Mouse (Mus musculus): ENCODE results near the gene Lrrc49. TPM values are rescaled to one million over a fixed set of nuclear protein-coding genes. Genes with fewer than 3 reads are reported as not detected.

Lrrc49 gene
- total RNA-seq, 2 experiments from 2014 or later: 3.5 to 4.4 TPM

DNA sequence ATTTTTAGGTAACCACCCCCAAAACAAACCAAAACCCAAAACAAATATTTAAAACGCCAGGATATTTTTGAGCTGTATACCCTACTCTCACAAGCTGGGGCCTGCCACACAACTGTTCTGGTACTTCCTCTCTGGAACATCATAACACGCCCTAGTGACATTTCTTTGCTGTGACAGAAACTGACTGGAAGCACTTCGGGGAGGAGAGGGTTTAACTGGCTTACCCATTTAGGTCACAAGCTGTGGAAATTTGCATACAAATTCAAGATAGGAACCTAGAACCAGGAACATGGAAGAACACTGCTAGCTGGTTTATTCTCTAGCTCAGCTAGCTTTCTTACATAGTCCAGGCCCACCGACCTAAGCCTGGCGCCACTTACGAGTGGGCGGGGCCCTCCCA lies 92.6 kb downstream of the Lrrc49 start:
- DNase-seq: no peak

DNA sequence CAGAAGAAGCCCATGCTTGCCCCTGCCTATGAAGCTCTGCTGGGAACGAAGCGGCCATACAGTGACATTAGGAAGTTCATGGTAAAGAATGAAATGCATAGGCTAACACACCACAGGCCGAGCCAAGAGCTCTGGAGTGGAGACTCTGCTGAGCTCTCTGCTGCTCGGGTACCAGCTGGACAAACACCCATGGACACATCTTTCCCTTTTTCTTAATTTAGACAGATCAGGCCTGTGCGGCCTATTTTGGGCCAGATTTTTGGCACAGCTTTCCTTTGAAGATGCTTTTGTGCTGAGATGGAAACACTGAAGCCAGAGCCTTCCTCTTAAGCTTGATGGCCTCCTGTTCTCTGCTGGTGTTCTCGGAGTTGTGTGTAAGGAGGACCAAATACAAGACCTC lies 95.0 kb downstream of the Lrrc49 start:
- DNase-seq: peak; percentile 9 to 22

DNA sequence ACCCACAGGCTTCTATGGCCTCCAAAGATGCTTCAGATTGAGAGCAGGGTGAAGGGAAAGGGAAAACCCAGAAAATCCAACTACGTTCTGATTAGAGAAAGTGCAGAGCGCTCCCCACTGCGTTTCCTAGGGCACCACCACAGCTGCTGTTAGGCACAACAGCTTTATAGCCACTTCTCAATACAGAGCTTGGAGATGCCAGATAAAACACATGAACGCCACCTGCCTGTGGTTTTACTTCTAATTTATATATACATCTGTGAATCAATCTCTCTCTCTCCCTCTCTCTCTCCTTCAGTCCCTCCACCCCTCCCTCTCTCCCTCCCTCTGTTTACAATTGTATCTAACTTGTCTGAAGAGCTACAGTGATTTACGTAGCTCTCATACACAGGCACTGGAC lies 95.6 kb downstream of the Lrrc49 start:
- DNase-seq: no peak

DNA sequence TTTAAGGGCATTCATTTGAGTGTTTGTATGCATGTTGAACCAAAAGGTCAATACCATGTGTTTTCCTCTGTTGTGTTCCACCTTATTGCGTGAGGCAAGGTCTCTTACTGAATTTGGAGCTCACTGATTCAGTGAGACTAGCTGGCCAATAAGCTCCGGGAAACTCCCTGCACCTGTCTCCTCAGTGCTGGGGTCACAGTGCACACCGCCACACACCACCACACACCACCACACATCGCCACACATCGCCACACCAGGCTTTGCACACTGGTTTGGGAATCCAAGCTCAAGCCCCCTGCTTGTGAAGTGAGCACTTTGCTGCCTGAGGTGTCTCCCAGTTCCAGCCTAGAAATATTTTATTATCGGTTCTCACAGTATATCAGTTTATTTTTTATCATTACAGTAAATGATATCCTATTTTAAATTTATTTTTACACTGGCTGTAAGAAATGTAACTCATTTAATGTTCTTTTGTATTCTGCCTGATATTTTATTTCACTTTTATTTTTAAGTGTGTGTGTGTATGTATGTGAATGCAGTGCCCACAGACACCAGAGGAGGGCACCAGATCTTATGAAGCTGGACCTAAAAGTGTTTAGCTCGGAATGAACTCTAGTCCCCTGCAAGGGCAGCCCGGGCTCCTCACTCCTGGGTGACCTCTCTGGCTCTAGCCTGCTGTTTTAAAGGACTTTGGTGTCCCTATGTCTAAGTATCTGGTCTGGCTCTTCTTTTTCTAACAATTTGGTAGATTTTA lies 96.9 kb downstream of the Lrrc49 start:
- no peak for DNase-seq

- DNase-seq: no peak
Observed at GRCm38 (mm10) chr9:60588914-60589313, 99.0 kb downstream of the Lrrc49 start.

DNA sequence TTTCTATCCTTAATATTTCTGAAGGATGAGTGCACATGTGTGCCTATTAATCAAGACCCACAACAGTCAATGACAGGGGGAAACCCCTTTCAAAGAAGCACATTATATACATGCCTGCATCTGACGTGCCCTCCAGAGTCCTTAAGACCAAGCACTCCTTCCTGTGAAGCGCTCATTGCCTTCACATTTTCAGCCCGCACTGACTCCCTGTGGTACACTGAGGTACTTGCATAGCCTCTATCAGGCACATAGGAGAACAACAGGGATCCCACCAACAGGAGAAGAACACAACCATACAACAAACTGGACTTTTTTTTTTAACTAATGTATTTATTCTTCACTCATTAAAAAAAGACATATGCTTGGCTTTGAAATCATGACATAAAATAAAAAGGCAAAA lies 101.0 kb downstream of the Lrrc49 start:
- no peak for DNase-seq

GRCm38 (mm10) chr9:60585206-60585605 lies 102.8 kb downstream of the Lrrc49 start:
- peak in 1 of 2 experiments; percentile 17 for DNase-seq

DNA sequence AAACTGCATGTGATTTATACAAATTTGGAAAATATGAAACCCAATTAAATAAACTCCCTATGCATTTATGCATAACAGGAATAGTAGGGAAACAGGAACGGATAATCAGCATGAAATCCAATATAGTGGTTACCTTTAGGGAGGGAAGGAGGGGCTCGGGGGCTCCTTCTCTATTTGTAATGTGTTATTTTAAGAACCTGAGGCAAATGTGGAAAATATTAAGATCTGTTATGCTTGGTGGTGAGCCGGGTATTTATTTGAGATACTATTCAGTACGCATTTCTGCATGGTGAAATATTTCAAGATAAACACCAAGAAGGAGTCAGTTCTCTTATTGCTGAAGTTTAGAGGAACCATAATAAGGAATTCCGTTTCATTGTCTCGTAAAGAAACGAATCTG lies 105.4 kb downstream of the Lrrc49 start:
- DNase-seq: no peak

DNA sequence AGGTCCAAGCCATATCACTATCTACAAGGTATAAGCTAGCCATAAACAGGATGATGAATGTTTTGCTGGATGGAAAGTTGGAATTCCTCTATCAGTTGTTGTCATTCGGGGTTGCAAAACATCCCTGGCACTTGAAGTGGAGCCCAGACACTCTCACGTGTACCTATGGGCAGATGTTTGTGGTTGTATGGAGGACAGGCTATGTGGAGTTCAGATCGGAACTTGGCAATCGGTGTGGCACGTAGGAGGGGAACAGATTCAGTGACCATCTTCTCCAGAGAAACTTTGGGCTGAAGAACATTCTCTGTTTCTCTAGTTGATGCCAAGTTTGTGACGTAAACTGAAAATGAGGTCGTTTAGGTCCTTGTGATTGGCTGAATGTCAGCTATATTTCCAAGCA lies 114.9 kb downstream of the Lrrc49 start:
- DNase-seq: no peak

GRCm38 (mm10) chr9:60571725-60572124 lies 116.2 kb downstream of the Lrrc49 start:
- DNase-seq: no peak

GRCm38 (mm10) chr9:60571041-60571440 lies 116.9 kb downstream of the Lrrc49 start:
- DNase-seq: no peak

- DNase-seq: no peak
Observed at GRCm38 (mm10) chr9:60569366-60569765, 118.6 kb downstream of the Lrrc49 start.

DNA sequence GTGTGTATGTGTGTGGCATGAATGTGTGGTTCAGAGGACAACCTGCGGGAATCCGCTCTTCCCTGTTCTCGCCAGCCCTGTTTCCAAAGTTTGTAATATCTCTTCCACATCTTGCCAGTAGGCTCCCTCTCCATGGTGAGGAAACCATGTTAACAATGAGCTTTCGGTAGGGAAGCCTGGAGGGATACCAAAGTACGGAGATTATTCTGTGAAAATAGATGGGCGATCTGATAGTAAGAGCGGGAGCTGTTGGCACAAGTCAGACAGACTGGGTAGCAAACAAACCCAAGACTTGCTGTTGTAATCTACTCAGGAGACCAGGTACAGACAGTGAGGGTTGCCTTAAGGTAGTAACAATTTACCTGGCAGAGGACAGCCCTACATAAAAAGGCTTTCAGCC lies 124.1 kb downstream of the Lrrc49 start:
- DNase-seq: no peak

DNA sequence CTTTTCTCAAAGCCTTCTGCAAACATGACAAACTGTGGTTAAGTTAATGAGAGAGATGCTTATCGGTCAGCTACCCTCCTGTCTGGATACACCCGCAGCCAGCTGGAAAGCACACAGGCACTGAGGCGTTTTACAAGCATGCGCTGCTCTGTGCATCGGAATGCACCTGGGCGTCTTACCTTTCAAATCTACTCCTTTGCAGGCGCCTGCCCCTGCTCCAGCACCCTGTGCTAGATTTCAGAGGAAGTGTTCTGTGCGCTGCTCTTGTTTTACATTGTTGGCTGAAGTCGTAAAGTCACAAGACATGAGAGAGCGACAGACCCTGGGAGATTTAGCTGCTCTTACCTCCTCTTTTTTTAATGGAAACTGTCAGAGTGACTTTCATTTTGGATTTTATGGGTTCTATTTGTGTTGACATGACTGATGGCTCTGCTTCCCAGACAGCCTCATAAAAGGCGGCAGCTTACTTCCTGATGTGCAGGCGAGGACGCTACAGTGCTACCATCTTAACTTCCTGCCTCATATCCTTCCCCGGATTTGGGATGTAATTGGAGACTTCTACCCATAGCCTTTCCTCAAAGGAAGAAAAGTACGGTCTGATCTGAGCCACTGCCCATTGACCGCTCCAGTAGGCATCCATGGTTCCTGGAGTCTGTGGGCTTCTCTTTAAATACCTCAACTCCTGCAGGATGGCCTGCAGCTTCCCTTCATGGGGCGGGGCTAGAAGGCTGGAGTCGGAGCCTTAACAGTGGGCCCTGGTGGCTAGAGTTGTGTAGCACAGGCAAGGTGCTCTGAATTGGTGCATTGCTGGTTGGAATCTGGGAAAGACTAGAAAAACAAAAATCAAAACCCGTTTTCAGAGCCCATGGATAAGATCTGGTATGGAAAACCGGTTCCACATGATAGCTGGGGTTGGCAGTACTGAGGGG lies 125.3 kb downstream of the Lrrc49 start:
- no peak for DNase-seq

DNA sequence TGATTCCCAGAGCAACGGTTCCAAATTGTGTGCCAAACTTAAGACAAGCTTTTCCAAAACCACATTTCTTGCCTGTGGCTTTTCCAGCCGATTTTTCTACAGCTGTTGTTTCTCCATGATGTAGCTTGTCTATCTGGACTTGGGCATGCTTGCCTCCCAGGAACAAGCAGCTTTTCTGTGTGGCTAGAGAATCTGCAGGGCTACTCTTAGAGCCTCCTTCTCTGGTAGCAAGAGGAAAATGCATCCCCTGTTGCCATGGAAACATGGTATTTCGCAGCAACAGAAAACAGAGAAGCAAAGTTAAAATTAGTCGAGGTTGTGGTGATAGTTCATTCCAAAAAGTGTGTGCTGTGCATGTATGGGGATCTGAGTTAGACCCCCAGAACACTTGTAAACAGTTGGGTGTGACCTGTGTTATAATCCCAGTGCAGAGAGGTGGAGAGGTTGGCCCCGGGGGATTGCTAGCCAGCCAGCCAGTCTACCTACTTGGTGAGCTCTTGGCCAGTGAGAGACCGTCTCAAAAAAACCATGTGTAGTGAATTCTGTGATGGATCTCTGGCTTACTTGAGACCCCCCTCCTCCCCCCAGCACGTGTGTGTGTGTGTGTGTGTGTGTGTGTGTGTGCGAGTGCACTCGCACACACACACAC lies 126.2 kb downstream of the Lrrc49 start:
- DNase-seq: peak; percentile 20 to 30

- DNase-seq: no peak
Observed at GRCm38 (mm10) chr9:60558507-60558906, 129.5 kb downstream of the Lrrc49 start.

DNA sequence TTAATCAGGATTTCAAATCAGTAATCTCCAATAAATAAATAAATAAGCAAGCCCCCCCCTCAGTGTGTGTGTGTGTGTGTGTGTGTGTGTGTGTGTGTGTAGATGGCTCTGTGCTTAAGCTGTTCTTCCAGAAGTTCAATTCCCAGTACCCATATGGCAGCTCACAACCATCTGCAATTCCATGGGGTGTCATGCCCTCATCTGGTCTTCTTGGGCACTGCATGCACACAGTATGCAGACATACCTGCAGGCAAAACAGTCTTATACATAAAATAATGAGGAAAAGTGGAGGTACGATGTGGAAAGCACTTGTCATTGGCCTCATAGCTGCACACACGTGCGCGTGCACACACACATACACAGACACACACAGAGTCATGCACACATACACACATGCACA lies 136.7 kb downstream of the Lrrc49 start:
- no peak for DNase-seq

DNA sequence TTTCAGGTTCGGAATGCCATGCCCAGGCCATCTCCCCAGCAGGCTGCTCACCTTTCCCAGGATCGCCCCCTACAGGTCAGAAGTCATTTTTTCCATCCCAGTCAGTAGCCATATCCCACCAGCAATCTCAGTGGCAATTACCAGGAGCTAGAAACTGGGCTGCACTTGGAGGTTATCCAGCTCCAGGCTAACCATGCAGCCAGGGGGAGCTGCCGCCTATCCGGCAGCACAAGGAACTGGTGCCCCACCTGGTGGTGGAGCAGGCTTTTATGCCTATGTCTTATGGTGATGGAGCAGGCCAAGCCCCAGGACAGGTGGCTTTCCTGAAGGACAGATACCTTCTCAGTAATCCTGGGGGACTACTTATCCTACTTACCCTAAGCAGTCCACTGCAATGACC lies 139.8 kb downstream of the Lrrc49 start:
- DNase-seq: peak; percentile 44 to 47

GRCm38 (mm10) chr9:60546169-60546568 lies 141.8 kb downstream of the Lrrc49 start:
- no peak for DNase-seq

DNA sequence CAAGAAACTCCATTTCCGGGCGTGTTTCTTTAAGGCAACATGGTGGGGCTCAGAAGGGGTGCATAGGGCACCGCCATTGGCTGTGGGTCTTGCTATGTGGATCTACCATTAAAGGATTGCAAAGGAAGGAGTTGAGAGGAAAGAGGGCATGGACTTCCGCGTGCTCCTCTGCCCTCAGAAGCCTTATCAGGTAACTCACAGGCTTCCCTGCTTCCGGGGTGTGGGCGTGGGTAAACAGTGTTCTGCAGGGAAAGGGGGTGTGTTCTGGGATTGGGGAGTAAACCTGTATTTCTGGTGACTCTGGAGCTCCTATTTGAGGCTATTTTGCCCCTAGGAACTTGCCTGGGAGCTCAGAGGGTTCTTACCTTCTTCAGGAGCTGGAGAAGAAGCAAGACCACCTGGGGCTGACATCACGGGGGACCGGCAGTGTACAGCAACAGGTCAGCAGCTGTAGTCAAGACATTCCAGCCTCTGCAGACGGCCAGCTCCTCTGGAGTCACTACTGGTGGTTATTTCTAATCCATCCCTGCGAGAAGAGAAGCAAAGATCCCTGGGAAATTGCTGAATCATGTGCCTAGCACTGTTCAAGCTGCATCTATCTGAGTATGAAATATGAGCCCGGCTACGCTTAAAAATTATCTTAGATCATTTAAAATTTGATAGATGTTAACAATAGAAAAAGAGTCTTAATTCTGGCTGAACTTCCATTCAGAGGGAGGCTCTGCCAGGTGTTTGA lies 142.4 kb downstream of the Lrrc49 start:
- no peak for DNase-seq

GRCm38 (mm10) chr9:60543422-60544015 lies 144.4 kb downstream of the Lrrc49 start:
- no peak for DNase-seq

DNA sequence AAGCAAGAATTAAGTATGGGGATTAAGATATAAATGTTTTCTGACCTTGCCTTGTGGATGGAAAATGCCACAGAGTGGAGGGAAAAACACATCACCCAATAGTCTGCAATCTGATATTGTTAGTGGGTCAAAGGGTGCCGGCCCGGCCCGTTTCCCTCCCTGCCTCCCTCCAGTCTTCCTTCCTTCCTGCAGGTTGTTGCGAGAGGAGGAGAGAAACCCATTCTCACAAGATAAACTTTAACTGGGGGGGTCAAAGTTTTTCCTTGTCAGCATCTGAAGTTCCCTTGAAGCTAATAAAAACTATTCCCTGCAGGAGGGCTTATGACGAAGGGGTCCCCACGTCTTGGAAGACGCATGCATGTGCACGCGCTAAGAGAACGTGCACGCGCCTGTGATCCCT lies 157.6 kb downstream of the Lrrc49 start:
- DNase-seq: no peak
